Mouse (Mus musculus): ENCODE measurements around the gene Rab11b.
A peak's percentile ranks its signal among the peaks of the same experiment; 100 is the strongest.

Gene Rab11b

DNA sequence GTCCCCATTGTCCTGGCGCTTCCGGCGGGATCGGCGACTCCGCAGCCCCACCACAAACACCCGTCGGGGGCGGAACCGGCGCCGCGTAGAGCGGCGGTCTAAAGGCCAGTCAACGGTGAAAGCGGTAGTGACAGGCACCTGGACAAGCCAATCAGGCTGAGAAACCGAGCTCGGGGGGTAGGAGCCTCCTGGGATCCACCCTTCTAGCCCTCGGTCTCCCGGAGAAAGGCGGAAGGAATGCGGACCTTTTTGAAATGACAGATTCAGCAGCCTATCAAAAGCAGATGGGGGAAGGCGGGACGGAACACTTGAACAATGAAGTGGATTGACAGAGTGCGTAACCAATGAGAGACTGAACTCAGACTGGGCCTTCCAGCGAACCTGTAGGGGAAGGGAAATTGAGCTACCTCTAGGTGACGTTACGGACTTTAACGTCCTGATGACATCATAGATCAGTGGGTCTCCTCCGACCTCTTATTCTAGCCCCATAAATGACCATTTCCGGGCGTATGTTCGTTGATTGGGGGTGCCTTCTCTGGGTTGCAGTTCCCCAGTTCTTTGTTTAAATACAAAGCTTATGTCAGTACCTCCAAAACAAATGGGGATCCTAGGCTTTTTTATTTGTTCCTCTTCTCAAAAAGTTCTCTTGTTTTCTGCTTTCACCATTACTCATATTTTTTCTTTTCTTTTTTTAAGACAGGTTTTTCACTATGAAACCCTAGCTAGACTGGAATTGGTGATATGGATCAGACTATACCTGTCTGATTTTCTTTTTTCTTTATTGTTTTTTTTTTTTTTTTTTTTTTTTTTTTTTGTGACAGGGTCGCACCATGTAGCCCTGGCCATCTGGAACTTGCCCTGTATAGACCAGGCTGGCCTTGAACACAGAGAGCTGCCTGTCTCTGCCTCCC is at the start of gene Rab11b:
TSS of gene Rab11b (minus strand) at position 276 of the 911 bp plus-strand sequence.
- peak; percentile 100 for DNase-seq

DNA sequence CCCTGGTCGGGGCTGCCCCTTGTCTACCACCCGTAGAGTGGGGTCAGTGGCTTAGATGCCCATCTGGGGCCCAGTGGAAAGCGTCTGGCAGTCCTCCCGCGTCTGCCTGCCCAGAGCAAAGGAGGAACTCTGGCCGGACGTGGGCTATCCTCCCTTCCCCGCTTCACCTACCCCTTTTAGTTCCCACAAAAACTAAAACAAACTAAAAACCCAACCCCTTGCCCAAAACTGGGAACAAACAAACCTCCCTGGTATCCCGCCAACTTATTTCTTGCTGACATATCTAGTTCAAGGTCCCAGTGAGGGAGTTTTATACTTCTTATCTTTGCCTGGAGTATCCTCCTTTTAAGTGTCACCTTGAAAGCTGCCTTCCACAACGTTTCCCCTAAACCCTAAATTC is 47.9 kb upstream of the Rab11b start:
- DNase-seq: no peak

DNA sequence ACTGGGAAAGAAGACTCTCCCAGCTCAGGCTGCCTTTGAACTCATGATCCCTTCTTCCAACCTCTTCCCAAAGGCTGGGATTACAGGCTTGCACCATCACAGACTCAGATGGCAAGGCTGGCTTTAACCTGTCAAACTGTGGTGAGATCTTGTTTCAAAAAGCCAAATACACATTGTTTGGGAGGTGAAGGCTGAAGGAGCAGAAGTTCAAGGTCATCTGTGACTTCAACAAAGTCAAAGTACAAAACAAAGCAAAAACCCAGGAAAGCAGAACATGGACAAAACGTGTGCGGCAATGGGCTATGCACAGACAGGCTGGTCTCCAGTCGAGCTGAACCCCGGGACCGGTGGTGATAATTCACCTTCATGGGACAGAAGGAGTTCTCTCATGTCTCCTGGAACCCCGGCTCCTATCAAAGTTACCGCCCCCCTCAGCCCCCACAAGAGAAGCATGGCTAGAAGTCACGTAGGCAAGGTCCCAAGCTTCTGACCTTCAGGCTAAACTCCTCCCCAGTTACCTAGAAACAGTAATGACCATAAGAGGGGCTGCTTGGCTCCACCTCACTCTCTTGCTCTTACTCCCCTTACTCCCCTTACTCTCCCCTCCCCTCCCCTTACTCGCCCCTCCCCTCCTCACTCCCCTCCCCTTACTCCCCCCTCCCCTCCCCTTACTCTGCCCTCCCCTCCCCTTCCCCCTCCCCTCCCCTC is 47.0 kb upstream of the Rab11b start:
- DNase-seq: no peak

- DNase-seq: no peak
Measured at GRCm38 (mm10) chr17:33804745-33805144, 44.4 kb upstream of the Rab11b start.

GRCm38 (mm10) chr17:33804205-33804604 is 43.9 kb upstream of the Rab11b start:
- no peak for DNase-seq

DNA sequence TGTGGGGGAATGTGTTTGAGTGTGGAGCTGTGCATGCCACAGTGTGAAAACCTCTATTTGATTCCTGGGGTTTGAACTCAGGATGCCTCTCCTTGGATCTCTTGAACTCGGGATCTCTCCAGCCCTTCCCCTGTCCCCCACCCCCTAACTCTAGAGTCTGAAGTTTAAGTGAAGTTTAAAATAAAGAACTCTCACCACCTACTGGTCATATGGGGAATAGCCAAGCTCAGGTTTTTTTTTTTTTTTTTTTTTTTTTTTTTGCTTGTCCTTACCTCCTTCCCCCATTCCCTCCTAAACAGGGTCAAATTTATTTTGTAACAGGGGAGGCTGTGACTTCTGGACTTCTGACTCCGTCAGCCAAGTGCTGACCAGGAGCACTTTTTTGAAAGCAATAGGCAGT is 41.9 kb upstream of the Rab11b start:
- DNase-seq: no peak

- DNase-seq: no peak
Measured at GRCm38 (mm10) chr17:33799277-33799676, 38.9 kb upstream of the Rab11b start.

DNA sequence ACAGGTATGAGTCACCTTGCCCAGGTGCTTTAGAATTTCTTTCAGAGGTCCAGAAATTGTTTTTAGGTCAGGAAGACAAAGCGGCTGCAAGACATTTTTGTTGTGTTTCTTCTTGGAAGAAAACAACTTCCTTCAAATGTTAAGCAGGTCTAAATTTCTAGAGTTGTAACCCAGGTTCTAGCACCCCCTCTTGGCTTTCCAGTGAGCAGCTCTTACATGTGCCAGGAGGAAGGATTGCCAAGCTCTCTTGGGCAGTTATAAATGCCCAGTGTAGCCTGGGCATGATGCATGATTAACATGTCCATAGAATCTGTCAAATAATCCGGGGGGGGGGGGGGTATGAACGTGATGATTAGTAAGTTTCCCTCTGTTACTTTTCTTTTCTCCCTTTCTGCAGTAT is 38.0 kb upstream of the Rab11b start:
- no peak for DNase-seq

DNA sequence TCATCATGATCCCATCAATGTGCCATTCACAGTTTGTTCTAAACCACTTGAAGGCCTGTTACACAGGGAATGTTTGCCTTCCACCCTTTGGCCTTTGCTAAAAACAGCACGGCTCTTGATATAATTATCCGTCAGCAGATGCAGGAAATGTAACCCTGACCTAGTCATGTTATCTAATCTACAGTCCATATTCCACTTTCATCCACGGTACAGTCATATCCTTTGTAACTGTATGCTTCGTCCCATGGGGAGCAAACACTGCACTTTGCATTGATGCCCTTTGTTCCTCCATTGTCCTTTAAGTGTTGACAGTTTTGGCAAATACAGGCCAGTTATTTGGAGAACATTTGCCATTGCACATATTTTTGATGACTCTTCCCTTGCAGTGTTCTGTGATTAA is 28.4 kb upstream of the Rab11b start:
- no peak for DNase-seq

- no peak for DNase-seq
Measured at GRCm38 (mm10) chr17:33786375-33786774, 26.0 kb upstream of the Rab11b start.

GRCm38 (mm10) chr17:33784939-33785338 is 24.6 kb upstream of the Rab11b start:
- DNase-seq: no peak

DNA sequence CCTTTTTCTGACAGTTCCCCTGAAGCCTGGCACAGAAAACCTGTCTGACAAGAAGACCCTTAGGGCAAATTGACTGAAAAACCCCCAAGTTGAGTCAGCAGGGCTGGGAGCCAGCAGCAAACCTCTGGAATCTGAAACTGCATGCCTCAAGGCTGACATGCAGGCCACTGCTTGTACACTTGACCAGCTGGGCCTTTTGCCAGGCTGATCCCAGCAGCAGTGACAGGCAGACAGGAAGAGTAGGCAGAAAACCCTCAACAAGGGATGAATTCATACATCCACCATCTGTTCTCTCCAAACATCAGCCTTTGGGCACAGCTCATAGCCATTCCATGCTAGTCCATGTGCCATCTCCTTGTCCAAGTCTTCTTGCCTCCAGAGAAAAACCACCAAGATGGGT is 23.1 kb upstream of the Rab11b start:
- peak; percentile 90 for DNase-seq

DNA sequence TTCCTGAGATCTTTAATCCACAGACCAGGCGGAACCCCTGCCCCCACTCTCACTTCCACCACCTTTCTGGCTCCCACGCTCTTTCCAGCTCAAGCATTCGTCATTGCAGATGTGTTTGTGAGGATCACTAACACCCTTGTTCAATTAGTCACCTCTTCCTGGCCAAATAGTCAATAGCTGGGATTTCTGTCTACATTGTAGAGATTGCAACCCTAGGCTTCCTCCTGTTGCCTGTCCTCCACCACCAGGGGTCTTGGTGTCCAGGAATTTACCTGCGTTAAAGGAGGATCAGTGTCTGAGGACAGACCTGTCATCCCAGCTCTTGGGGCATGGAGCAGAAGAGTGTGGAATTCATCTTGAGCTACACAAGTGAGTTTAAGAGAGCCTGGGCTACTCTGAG is 21.7 kb upstream of the Rab11b start:
- no peak for DNase-seq

DNA sequence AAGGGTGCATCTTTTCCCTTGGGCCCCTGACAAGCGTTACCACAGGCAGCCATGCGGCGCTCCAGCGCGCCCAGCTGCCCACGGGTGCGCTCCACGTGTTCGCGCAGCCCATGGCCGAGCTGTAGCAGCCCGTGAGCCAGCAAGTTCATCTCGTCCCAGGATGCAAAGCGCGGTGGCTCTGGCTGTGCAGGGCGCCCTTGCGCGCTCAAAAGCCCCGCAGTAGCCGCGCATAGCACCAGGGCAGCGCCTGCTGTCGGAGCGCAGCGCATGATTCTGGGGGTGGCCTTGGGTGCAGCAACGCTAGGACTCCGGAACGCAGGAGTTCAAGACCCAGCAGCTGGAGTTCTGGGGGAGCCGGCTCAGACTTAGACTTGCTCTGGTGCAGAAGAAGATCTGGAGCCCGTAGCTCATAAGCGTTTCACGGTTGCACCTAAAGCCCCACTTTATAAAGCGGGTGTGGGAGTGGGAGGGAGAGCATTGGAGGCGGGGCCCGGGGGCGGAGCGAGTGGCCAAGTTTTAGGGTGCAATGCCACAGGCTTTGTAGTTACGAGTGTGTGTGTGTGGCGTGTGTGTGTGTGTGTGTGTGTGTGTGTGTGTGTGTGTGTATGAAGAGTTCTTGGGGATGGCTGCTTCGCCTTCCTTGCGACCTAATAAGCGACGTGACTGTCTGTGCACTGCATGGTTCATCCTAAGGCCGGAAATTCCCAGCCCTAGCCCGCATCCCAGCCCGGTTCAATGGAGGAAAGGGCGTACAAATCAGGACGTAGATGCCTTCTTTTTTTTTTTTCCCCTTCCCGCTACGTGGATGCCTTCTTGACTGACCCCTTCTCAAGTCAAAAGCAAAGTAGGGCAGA is 21.0 kb upstream of the Rab11b start, which contains the start of gene Angptl4:
TSS of gene Angptl4 (minus strand) at position 707 of the 854 bp plus-strand sequence.
- DNase-seq: peak; percentile 86

GRCm38 (mm10) chr17:33780431-33780830 is 20.1 kb upstream of the Rab11b start:
- DNase-seq: peak; percentile 47

GRCm38 (mm10) chr17:33779967-33780295 is 19.6 kb upstream of the Rab11b start:
- DNase-seq: no peak

DNA sequence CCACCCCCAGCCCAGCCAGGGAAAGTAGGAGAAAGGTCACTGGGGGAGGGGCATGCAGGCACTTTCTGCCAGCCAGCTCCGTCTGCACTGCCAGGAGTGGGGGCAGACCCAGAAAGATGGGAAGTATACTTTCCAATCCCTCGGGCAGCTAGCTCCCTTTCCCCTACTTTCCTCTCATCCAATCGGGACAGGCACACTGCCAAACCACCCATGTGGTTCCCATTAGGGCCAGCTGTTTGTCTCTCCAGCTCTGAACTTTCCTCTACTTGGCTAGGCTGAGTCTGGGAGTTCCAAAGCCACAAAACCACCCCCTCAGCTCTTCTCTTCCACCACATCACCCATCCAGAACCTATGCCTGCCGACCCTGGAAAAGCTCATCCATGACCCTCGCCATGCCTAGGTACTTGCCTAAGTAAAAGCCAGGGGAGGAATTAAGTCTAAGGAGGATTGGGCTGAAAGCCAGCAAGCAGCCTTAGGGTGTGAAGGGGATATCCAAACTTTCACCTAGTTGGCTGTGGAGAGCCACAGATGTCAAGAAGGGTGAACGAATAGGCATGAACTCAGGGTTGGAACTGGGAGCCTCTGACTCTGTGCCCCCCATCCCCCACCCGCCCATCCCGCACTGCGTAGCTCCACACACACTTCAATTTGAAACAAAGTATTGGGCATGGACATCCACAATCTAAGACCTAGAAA is 19.1 kb upstream of the Rab11b start:
- DNase-seq: peak; percentile 98

- DNase-seq: no peak
Measured at GRCm38 (mm10) chr17:33775287-33775686, 15.0 kb upstream of the Rab11b start.

GRCm38 (mm10) chr17:33774573-33775155 is 14.3 kb upstream of the Rab11b start:
- no peak for DNase-seq

- no peak for DNase-seq
Measured at GRCm38 (mm10) chr17:33773871-33774572, 13.7 kb upstream of the Rab11b start.

DNA sequence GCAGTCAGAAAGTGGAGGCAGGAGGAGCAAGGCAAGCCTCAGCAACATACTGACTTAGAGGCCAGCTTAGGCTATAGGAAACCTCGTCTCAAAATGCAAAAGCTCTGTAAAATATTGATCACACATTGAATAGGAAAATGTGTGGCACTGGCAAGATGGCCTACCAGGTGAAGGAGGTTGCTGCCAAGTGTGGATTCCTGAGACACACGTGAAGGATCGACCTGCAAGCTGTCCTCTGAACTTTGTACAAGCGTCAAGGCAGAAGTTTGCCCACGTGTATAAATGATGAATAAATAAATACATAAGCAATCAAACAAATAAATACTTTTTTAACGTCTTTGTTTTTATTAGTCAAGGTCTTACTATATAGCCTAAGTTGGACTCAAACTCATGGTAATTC is 13.1 kb upstream of the Rab11b start:
- peak; percentile 57 for DNase-seq

DNA sequence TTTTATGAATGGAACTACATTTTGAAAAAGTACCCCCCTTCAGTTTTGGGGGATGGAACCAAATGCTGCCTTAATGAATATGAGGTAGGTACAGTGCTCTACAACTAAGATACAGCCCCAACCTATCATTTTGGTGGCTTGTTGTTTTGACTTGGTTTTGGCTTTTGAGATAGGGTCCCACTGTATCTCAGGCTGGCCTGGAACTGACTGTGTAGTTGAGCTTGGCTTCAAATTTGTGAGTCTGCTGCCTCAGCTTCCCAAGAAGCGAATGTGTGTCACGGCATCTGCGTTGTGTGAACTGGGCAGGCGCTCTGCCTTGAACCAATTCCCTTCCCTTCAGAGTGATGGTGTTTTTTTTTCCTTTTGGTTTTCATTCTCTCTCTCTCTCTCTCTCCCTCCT is 11.3 kb upstream of the Rab11b start:
- DNase-seq: no peak

All from kidney, adult 11 months (tissue).